Mouse (Mus musculus): ENCODE data around the gene Ppp2r5a. TPM values are rescaled to one million over a fixed set of nuclear protein-coding genes. Genes with fewer than 3 reads are reported as not detected.

The Ppp2r5a gene
- polyA plus RNA-seq, 1 experiment from 2014 or later: 9.6 TPM

GRCm38 (mm10) chr1:191395871-191396433 is 7.1 kb downstream of the Ppp2r5a start:
- ATAC-seq (ENCODE audit: low FRiP score, low read depth): no peak
- Histone ChIP-seq H3K36me3 (no peaks in the 10 kb centered on the region), H3K27ac (replicated peaks) (peak overlapping the region; percentile 96), H3K4me1 (replicated peaks) (peaks cover 4% of the 10 kb centered on the region), H3K27me3 (no peaks in the 10 kb centered on the region), H3K4me3 (peak overlapping the region; percentile 60), H3K9ac (peak overlapping the region; percentile 51), H3K9me3 (no peaks in the 10 kb centered on the region), H3K4me2 (peak overlapping the region; percentile 63)
- WGBS: under 1% methylated on average over 32 of the region's 43 CpGs

- H3K4me3 ChIP-seq: peak overlapping the region; percentile 60
- H3K9me3 ChIP-seq: no peaks in the 10 kb centered on the region
- no peaks in the 10 kb centered on the region for H3K27me3 ChIP-seq
- 0 out of 2 replicates have a peak overlapping the region, but pooled peaks have one; percentile 19 for H3K9ac ChIP-seq
- no peaks in the 10 kb centered on the region for H3K36me3 ChIP-seq
- peak overlapping the region; percentile 63 for H3K4me2 ChIP-seq
- ATAC-seq (ENCODE audit: low FRiP score, low read depth): no peak
- peaks cover 4% of the 10 kb centered on the region for H3K4me1 ChIP-seq (replicated peaks)
- WGBS: 24% methylated on average over 1 of the region's 1 CpGs
- no peak overlapping the region for H3K27ac ChIP-seq (replicated peaks)
Observed at GRCm38 (mm10) chr1:191395200-191395599, 7.9 kb downstream of the Ppp2r5a start.

- no peak for ATAC-seq (ENCODE audit: low FRiP score, low read depth)
- H3K4me3 ChIP-seq: peak overlapping the region; percentile 4; the same call in 1 of the 2 replicates
- peaks cover 4% of the 10 kb centered on the region for H3K4me1 ChIP-seq (replicated peaks)
- H3K27ac ChIP-seq (replicated peaks): no peak overlapping the region
- WGBS: 65% methylated on average over 2 of the region's 2 CpGs
- H3K9me3 ChIP-seq: no peaks in the 10 kb centered on the region
- H3K4me2 ChIP-seq: peak overlapping the region; percentile 32
- H3K36me3 ChIP-seq: no peaks in the 10 kb centered on the region
- no peak overlapping the region for H3K9ac ChIP-seq
- no peaks in the 10 kb centered on the region for H3K27me3 ChIP-seq
Observed at GRCm38 (mm10) chr1:191394126-191394525, 8.9 kb downstream of the Ppp2r5a start.

GRCm38 (mm10) chr1:191393536-191393935 is 9.5 kb downstream of the Ppp2r5a start:
- no peak for ATAC-seq (ENCODE audit: low FRiP score, low read depth)
- Histone ChIP-seq H3K36me3 (no peaks in the 10 kb centered on the region), H3K9ac (no peak overlapping the region), H3K4me3 (no peak overlapping the region), H3K9me3 (no peaks in the 10 kb centered on the region), H3K27me3 (no peaks in the 10 kb centered on the region), H3K4me2 (no peak overlapping the region), H3K4me1 (replicated peaks) (peaks cover 4% of the 10 kb centered on the region), H3K27ac (replicated peaks) (no peak overlapping the region)
- WGBS: 92% methylated on average over 3 of the region's 3 CpGs

- Histone ChIP-seq H3K4me1 (replicated peaks) (no peaks in the 10 kb centered on the region), H3K36me3 (no peaks in the 10 kb centered on the region), H3K9me3 (no peaks in the 10 kb centered on the region), H3K4me3 (no peak overlapping the region), H3K27me3 (no peaks in the 10 kb centered on the region), H3K9ac (no peak overlapping the region), H3K27ac (replicated peaks) (no peak overlapping the region), H3K4me2 (no peak overlapping the region)
- ATAC-seq (ENCODE audit: low FRiP score, low read depth): no peak
- WGBS: 25% methylated on average over 3 of the region's 3 CpGs
Observed at GRCm38 (mm10) chr1:191391311-191391710, 11.8 kb downstream of the Ppp2r5a start.

- Histone ChIP-seq H3K9me3 (no peaks in the 10 kb centered on the region), H3K27me3 (no peaks in the 10 kb centered on the region), H3K4me1 (replicated peaks) (no peaks in the 10 kb centered on the region), H3K4me3 (no peak overlapping the region), H3K36me3 (no peaks in the 10 kb centered on the region), H3K27ac (replicated peaks) (no peak overlapping the region), H3K9ac (no peak overlapping the region), H3K4me2 (no peak overlapping the region)
- 95% methylated on average over 10 of the region's 10 CpGs for WGBS
- no peak for ATAC-seq (ENCODE audit: low FRiP score, low read depth)
Observed at GRCm38 (mm10) chr1:191384786-191385430, 18.2 kb downstream of the Ppp2r5a start.

- Histone ChIP-seq H3K27ac (replicated peaks) (0 out of 2 replicates have a peak overlapping the region, but pooled peaks have one; percentile 9), H3K4me3 (no peak overlapping the region), H3K9me3 (no peaks in the 10 kb centered on the region), H3K9ac (no peak overlapping the region), H3K4me2 (no peak overlapping the region), H3K4me1 (replicated peaks) (no peaks in the 10 kb centered on the region), H3K36me3 (no peaks in the 10 kb centered on the region), H3K27me3 (no peaks in the 10 kb centered on the region)
- 76% methylated on average over 11 of the region's 11 CpGs for WGBS
- no peak for ATAC-seq (ENCODE audit: low FRiP score, low read depth)
Observed at GRCm38 (mm10) chr1:191381955-191382736, 20.9 kb downstream of the Ppp2r5a start.

- 92% methylated on average over 3 of the region's 3 CpGs for WGBS
- Histone ChIP-seq H3K4me1 (replicated peaks) (no peaks in the 10 kb centered on the region), H3K4me3 (no peak overlapping the region), H3K4me2 (no peak overlapping the region), H3K9me3 (no peaks in the 10 kb centered on the region), H3K27me3 (no peaks in the 10 kb centered on the region), H3K9ac (no peak overlapping the region), H3K27ac (replicated peaks) (no peak overlapping the region), H3K36me3 (no peaks in the 10 kb centered on the region)
- no peak for ATAC-seq (ENCODE audit: low FRiP score, low read depth)
Observed at GRCm38 (mm10) chr1:191380843-191381242, 22.2 kb downstream of the Ppp2r5a start.

GRCm38 (mm10) chr1:191378080-191378479 is 25.0 kb downstream of the Ppp2r5a start:
- H3K9me3 ChIP-seq: no peaks in the 10 kb centered on the region
- 97% methylated on average over 2 of the region's 2 CpGs for WGBS
- H3K4me1 ChIP-seq (replicated peaks): no peaks in the 10 kb centered on the region
- no peak overlapping the region for H3K9ac ChIP-seq
- H3K4me3 ChIP-seq: no peak overlapping the region
- ATAC-seq (ENCODE audit: low FRiP score, low read depth): no peak
- no peaks in the 10 kb centered on the region for H3K27me3 ChIP-seq
- no peaks in the 10 kb centered on the region for H3K36me3 ChIP-seq
- H3K4me2 ChIP-seq: no peak overlapping the region
- no peak overlapping the region for H3K27ac ChIP-seq (replicated peaks)

- WGBS: 90% methylated on average over 5 of the region's 5 CpGs
- H3K4me2 ChIP-seq: no peak overlapping the region
- no peak overlapping the region for H3K4me3 ChIP-seq
- no peaks in the 10 kb centered on the region for H3K9me3 ChIP-seq
- H3K4me1 ChIP-seq (replicated peaks): no peaks in the 10 kb centered on the region
- H3K27me3 ChIP-seq: no peaks in the 10 kb centered on the region
- H3K36me3 ChIP-seq: no peaks in the 10 kb centered on the region
- no peak overlapping the region for H3K9ac ChIP-seq
- ATAC-seq (ENCODE audit: low FRiP score, low read depth): no peak
- no peak overlapping the region for H3K27ac ChIP-seq (replicated peaks)
Observed at GRCm38 (mm10) chr1:191375644-191375998, 27.5 kb downstream of the Ppp2r5a start.

GRCm38 (mm10) chr1:191374993-191375643 is 28.0 kb downstream of the Ppp2r5a start:
- Histone ChIP-seq H3K27ac (replicated peaks) (no peak overlapping the region), H3K9me3 (no peaks in the 10 kb centered on the region), H3K27me3 (no peaks in the 10 kb centered on the region), H3K9ac (no peak overlapping the region), H3K36me3 (no peaks in the 10 kb centered on the region), H3K4me2 (no peak overlapping the region), H3K4me3 (no peak overlapping the region), H3K4me1 (replicated peaks) (no peaks in the 10 kb centered on the region)
- 93% methylated on average over 10 of the region's 10 CpGs for WGBS
- ATAC-seq (ENCODE audit: low FRiP score, low read depth): no peak

GRCm38 (mm10) chr1:191369140-191369539 is 33.9 kb downstream of the Ppp2r5a start:
- Histone ChIP-seq H3K4me2 (no peak overlapping the region), H3K27ac (replicated peaks) (no peak overlapping the region), H3K9ac (no peak overlapping the region), H3K27me3 (no peaks in the 10 kb centered on the region), H3K36me3 (no peaks in the 10 kb centered on the region), H3K4me3 (no peak overlapping the region), H3K4me1 (replicated peaks) (no peaks in the 10 kb centered on the region), H3K9me3 (no peaks in the 10 kb centered on the region)
- ATAC-seq (ENCODE audit: low FRiP score, low read depth): no peak

All from hindbrain, embryonic 15.5 days (tissue).